Mouse (Mus musculus) liver, embryonic 14.5 days (tissue): ENCODE measurements around the gene Smim22.

Experiments
- CTCF ChIP-seq: IDR thresholded peaks from 2 replicates; pipeline ENCODE4 v1.5.1; 2016; ENCODE audit warnings: antibody characterized with exemption, low read depth, control low read depth
- EP300 ChIP-seq: IDR thresholded peaks from 2 replicates; pipeline ENCODE4 v1.6.1; 2016; ENCODE audit warnings: antibody characterized with exemption, low read depth

DNA sequence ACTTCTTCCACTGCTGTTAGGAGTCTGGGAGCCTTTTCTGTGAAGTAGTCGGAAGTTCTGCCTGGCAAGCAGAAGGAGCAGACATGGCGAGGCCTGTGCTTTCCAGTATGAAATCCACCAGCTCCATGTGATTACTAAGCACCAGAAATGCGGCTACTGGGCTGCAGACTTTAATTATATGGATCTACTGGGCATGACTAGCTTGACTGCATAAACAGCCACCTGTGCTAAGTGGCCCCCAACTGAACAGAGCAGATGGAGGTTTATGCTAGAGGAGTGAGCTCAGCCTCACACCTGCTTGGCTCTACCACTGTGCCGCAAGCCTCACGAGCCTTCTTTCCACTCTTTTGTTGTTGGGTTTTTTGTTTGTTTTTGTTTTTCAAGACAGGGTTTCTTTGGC is 32.6 kb upstream of the Smim22 start:
- TF ChIP-seq EP300, result no peak
- TF ChIP-seq CTCF, result no peak
